Mouse (Mus musculus): ENCODE measurements around the gene Rin3.

- no peak for TF ChIP-seq CTCF (IDR thresholded peaks at IDR 0.05)
- no peak for TF ChIP-seq EP300 (IDR thresholded peaks at IDR 0.05)
Measured at GRCm38 (mm10) chr12:102270776-102271405, 12.0 kb upstream of the Rin3 start.

Data from lung, postnatal 0 days (tissue).